Mouse (Mus musculus): Measurements from ENCODE around the gene Epn3.

DNA sequence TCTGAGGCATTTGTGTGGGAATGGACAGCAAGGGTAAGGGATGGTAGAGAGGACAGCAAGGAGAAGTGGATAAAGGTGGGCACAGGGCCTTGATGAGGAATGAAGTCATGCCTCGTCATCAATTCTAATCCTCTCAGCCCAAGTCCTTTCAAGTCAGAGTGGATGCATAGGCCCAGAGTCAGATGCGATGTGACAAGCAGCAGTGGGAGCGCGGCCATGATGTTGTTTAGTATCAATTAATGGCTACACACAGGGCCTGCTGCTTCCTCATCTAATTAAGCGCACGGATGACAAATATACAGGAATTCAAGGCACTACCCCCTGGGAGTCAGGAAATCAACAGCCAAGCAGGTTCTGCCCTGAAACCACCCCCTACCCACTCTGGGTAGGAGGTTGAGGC is 59.4 kb downstream of the Epn3 start:
- TF ChIP-seq CTCF (IDR thresholded peaks at IDR 0.05; ENCODE audit: low read depth) = no peak
- TF ChIP-seq EP300 (IDR thresholded peaks at IDR 0.05; ENCODE audit: low read depth) = no peak
